Mouse (Mus musculus): ENCODE results near the gene Zbtb20. TPM values are rescaled to one million over a fixed set of nuclear protein-coding genes. Genes with fewer than 3 reads are reported as not detected.

Zbtb20 gene
- polyA plus RNA-seq, 1 experiment from 2014 or later, result 54.7 TPM

DNA sequence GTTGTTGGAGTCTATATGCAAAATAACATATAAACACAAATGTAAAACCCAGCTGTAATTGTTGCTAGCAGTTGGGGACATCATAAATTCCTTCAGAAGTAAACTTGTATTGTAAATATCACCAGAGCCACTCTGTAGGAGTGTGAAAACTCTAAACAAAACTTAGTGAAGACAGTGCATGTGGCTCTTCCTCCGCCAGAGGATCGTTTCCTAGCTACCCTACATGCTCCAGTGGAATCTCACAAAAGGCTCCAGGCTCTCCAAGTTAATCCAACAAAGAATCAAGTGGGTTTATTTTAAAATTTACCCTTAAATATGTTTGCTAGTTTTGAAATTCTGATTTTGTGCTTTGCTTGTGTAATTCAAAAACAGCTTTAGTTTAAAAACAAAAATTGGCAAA, 296.5 kb downstream of the Zbtb20 start:
- no peak overlapping the region for H3K27ac ChIP-seq (ENCODE audit: low read depth, low read length)
- no peak overlapping the region for H3K4me3 ChIP-seq (ENCODE audit: low read depth, low read length)
- no peak overlapping the region for H3K9ac ChIP-seq (ENCODE audit: low read length)
- 13% methylated on average over 2 of the region's 2 CpGs for WGBS
- no peak overlapping the region for H3K4me2 ChIP-seq (ENCODE audit: low read depth, low read length, severe bottlenecking)
- no peak for DNase-seq (ENCODE audit: low spot score)
- ATAC-seq (replicated peaks; ENCODE audit: low FRiP score), result no peak
- H3K36me3 ChIP-seq (ENCODE audit: control insufficient read depth, insufficient read depth, low read length), result no peaks in the 10 kb centered on the region
- H3K27me3 ChIP-seq (ENCODE audit: control insufficient read depth, insufficient read depth, low read length), result no peaks in the 10 kb centered on the region
- no peaks in the 10 kb centered on the region for H3K9me3 ChIP-seq (ENCODE audit: control insufficient read depth, low read length)
- no peaks in the 10 kb centered on the region for H3K4me1 ChIP-seq (replicated peaks; ENCODE audit: control insufficient read depth, insufficient read depth, low read length)

DNA sequence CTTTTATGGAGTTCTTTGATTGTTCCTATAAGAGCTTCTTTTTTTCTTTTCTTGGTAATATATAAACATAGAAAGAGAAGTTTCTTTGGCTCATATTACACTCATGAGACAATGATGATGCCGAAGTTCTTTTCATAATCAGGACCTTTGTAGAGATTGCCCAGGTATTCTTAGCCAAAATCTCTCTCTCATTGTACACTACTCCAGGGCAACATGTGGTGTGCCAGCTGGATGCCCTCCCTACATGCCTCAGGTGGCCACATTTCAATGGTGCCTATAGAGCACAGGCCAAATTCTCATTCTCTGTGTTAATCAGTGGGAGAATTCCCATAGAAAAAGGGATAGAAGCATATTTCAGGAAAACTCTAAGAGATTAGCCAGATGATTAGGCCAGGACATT, 297.2 kb downstream of the Zbtb20 start:
- 36% methylated on average over 1 of the region's 1 CpGs for WGBS
- Histone ChIP-seq H3K27ac (ENCODE audit: low read depth, low read length) (no peak overlapping the region), H3K27me3 (ENCODE audit: control insufficient read depth, insufficient read depth, low read length) (no peaks in the 10 kb centered on the region), H3K36me3 (ENCODE audit: control insufficient read depth, insufficient read depth, low read length) (no peaks in the 10 kb centered on the region), H3K9me3 (ENCODE audit: control insufficient read depth, low read length) (no peaks in the 10 kb centered on the region), H3K4me3 (ENCODE audit: low read depth, low read length) (no peak overlapping the region), H3K9ac (ENCODE audit: low read length) (no peak overlapping the region), H3K4me2 (ENCODE audit: low read depth, low read length, severe bottlenecking) (no peak overlapping the region), H3K4me1 (replicated peaks; ENCODE audit: control insufficient read depth, insufficient read depth, low read length) (no peaks in the 10 kb centered on the region)
- DNase-seq (ENCODE audit: low spot score), result no peak
- ATAC-seq (replicated peaks; ENCODE audit: low FRiP score), result peak; percentile 70; the same call in 1 of the 2 replicates

DNA sequence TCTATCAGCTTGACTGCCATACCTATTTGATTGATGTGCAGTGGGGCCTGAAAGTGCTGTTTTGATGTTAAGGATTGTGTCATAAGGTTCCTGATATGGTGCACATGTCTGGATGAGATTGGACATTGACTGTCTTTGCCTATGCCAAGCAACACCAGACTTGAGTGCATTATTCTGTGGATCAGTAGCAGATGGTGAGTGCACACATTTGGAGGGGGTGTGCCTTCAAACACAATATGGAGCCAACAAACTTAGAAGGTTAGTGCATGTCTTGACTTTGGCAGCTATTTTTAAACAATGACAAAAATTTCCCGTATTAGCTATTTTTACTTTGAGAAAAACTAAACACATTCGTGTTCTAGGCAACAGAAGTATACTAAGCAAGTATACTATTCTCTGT, 299.1 kb downstream of the Zbtb20 start:
- H3K27me3 ChIP-seq (ENCODE audit: control insufficient read depth, insufficient read depth, low read length), result no peaks in the 10 kb centered on the region
- no peaks in the 10 kb centered on the region for H3K4me1 ChIP-seq (replicated peaks; ENCODE audit: control insufficient read depth, insufficient read depth, low read length)
- no peak overlapping the region for H3K9ac ChIP-seq (ENCODE audit: low read length)
- H3K27ac ChIP-seq (ENCODE audit: low read depth, low read length), result no peak overlapping the region
- no peak for ATAC-seq (replicated peaks; ENCODE audit: low FRiP score)
- H3K9me3 ChIP-seq (ENCODE audit: control insufficient read depth, low read length), result no peaks in the 10 kb centered on the region
- H3K36me3 ChIP-seq (ENCODE audit: control insufficient read depth, insufficient read depth, low read length), result no peaks in the 10 kb centered on the region
- no peak overlapping the region for H3K4me3 ChIP-seq (ENCODE audit: low read depth, low read length)
- 95% methylated on average over 2 of the region's 2 CpGs for WGBS
- no peak for DNase-seq (ENCODE audit: low spot score)
- H3K4me2 ChIP-seq (ENCODE audit: low read depth, low read length, severe bottlenecking), result no peak overlapping the region

DNA sequence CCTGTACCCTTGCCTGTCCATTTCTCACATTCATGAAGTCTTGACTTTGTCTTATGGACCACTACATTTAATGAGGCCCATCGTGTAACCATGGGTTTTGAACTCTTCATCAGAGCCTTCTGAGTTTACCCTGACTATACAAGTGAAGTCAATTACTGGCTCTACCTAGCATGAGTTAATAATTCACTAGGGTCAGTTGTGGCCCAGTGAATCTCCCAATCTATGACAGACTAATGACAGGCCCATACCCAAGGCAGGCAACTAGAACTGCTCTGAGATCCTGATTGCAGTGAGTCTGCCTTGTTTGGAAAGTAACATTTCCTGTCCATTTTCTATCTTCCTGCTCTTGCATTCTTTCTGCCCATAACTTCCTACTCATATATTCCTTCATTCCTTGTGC, 305.4 kb downstream of the Zbtb20 start:
- DNase-seq (ENCODE audit: low spot score), result no peak
- Histone ChIP-seq H3K4me3 (ENCODE audit: low read depth, low read length) (no peak overlapping the region), H3K36me3 (ENCODE audit: control insufficient read depth, insufficient read depth, low read length) (no peaks in the 10 kb centered on the region), H3K27me3 (ENCODE audit: control insufficient read depth, insufficient read depth, low read length) (no peaks in the 10 kb centered on the region), H3K4me1 (replicated peaks; ENCODE audit: control insufficient read depth, insufficient read depth, low read length) (no peaks in the 10 kb centered on the region), H3K9me3 (ENCODE audit: control insufficient read depth, low read length) (no peaks in the 10 kb centered on the region), H3K9ac (ENCODE audit: low read length) (no peak overlapping the region), H3K27ac (ENCODE audit: low read depth, low read length) (no peak overlapping the region), H3K4me2 (ENCODE audit: low read depth, low read length, severe bottlenecking) (no peak overlapping the region)
- no peak for ATAC-seq (replicated peaks; ENCODE audit: low FRiP score)
- WGBS, result 94% methylated on average over 1 of the region's 1 CpGs

DNA sequence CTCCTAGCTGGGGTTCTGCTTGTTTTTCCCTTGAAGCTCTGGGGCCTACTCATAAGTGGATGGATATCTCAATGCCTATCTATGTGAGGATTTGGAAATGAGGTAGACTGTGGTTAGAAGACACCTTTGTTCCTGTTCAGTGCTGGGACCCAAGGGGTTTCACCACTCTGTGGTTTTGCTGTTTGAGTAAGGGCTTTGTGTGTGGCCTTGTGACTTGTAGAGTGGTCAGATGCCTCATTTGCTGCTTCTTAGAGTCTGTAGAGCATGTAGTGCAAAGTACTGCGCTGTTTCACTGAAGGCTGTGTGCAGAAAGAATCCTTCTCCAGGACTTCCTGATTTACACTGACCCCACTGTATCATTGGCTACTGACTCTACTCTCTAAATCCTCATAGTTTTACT, 314.7 kb downstream of the Zbtb20 start:
- H3K27me3 ChIP-seq (ENCODE audit: control insufficient read depth, insufficient read depth, low read length), result no peaks in the 10 kb centered on the region
- WGBS, result 100% methylated on average over 1 of the region's 1 CpGs
- H3K36me3 ChIP-seq (ENCODE audit: control insufficient read depth, insufficient read depth, low read length), result no peaks in the 10 kb centered on the region
- no peak overlapping the region for H3K27ac ChIP-seq (ENCODE audit: low read depth, low read length)
- no peak for DNase-seq (ENCODE audit: low spot score)
- no peaks in the 10 kb centered on the region; the same call in 1 of the 2 replicates for H3K4me1 ChIP-seq (replicated peaks; ENCODE audit: control insufficient read depth, insufficient read depth, low read length)
- H3K4me3 ChIP-seq (ENCODE audit: low read depth, low read length), result no peak overlapping the region
- no peak overlapping the region for H3K9ac ChIP-seq (ENCODE audit: low read length)
- no peak for ATAC-seq (replicated peaks; ENCODE audit: low FRiP score)
- H3K4me2 ChIP-seq (ENCODE audit: low read depth, low read length, severe bottlenecking), result no peak overlapping the region
- H3K9me3 ChIP-seq (ENCODE audit: control insufficient read depth, low read length), result no peaks in the 10 kb centered on the region

DNA sequence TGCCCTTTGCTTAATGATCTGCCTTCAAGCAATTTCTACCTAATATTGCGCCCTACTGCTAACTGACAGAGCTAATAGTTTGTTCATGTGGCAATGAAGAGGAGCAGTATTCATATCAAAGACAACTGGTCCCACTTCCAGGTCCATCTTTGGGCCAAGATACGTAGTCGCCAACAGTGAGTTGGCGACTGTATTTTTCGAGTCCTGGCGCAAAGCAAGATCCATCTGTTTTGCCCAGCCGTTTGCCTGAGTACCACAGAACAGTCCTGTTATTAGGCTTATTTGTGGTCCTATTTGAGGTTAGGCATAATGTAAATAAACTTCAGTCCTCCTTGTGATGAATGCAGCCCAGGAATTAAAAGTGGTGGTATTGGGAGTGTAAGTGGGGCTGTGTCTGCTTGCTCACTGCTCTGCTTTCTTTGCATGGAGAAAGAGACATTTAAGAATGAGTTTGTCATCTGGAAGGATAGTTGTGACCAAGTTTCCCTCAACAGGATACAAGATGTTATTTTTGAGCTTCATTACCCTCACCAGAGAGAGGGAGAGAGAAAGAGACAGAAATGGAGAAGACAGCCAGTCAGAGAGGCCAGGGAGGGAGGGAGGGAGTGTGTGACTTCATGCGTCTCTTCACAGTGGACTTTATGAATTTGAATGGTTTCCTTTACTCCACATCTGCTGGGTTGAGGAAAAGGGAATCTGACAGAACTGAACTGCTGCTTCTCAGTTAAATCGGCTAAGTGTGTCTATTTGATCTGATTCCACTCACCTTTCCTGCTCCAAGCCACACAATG, 315.6 kb downstream of the Zbtb20 start:
- DNase-seq (ENCODE audit: low spot score), result no peak
- WGBS, result 92% methylated on average over 9 of the region's 9 CpGs
- no peaks in the 10 kb centered on the region; the same call in 1 of the 2 replicates for H3K4me1 ChIP-seq (replicated peaks; ENCODE audit: control insufficient read depth, insufficient read depth, low read length)
- no peak overlapping the region for H3K27ac ChIP-seq (ENCODE audit: low read depth, low read length)
- no peaks in the 10 kb centered on the region for H3K27me3 ChIP-seq (ENCODE audit: control insufficient read depth, insufficient read depth, low read length)
- no peak overlapping the region for H3K4me3 ChIP-seq (ENCODE audit: low read depth, low read length)
- no peak overlapping the region for H3K9ac ChIP-seq (ENCODE audit: low read length)
- no peaks in the 10 kb centered on the region for H3K9me3 ChIP-seq (ENCODE audit: control insufficient read depth, low read length)
- H3K4me2 ChIP-seq (ENCODE audit: low read depth, low read length, severe bottlenecking), result no peak overlapping the region
- no peak for ATAC-seq (replicated peaks; ENCODE audit: low FRiP score)
- no peaks in the 10 kb centered on the region for H3K36me3 ChIP-seq (ENCODE audit: control insufficient read depth, insufficient read depth, low read length)

DNA sequence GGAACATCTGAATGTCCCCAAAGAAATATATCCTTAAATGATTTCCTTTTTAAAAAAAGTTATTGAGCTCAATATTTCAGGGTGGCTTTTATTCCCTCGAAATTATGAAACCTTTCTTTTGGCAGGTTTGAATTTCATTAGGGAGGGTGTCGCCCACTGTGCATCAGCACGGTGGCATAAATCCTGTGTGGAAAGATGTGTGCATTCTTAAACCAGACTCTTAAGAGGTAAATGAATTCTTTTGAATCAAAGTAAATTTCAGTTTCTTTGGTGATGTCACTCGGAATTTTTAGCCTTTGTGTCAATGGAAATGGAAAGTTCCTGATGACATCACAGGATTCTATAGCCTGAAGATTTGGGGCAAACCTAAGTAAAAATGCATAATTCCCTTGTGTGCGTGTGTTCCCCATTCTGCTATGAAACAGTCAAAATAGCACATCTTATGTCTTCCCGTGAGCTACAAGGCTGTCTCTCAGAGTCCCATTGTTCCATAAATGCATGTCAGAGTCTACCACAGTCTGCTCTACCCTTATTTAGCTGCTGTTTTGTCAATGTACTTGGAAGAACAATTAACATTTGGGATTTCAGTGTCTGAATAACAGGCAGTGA, 318.1 kb downstream of the Zbtb20 start:
- Histone ChIP-seq H3K9me3 (ENCODE audit: control insufficient read depth, low read length) (no peaks in the 10 kb centered on the region), H3K4me3 (ENCODE audit: low read depth, low read length) (no peak overlapping the region), H3K36me3 (ENCODE audit: control insufficient read depth, insufficient read depth, low read length) (no peaks in the 10 kb centered on the region), H3K27me3 (ENCODE audit: control insufficient read depth, insufficient read depth, low read length) (no peaks in the 10 kb centered on the region), H3K9ac (ENCODE audit: low read length) (no peak overlapping the region), H3K4me2 (ENCODE audit: low read depth, low read length, severe bottlenecking) (no peak overlapping the region), H3K4me1 (replicated peaks; ENCODE audit: control insufficient read depth, insufficient read depth, low read length) (no peaks in the 10 kb centered on the region; the same call in 1 of the 2 replicates), H3K27ac (ENCODE audit: low read depth, low read length) (no peak overlapping the region)
- DNase-seq (ENCODE audit: low spot score) (no peak), ATAC-seq (replicated peaks; ENCODE audit: low FRiP score) (no peak)
- 65% methylated on average over 6 of the region's 6 CpGs for WGBS

DNA sequence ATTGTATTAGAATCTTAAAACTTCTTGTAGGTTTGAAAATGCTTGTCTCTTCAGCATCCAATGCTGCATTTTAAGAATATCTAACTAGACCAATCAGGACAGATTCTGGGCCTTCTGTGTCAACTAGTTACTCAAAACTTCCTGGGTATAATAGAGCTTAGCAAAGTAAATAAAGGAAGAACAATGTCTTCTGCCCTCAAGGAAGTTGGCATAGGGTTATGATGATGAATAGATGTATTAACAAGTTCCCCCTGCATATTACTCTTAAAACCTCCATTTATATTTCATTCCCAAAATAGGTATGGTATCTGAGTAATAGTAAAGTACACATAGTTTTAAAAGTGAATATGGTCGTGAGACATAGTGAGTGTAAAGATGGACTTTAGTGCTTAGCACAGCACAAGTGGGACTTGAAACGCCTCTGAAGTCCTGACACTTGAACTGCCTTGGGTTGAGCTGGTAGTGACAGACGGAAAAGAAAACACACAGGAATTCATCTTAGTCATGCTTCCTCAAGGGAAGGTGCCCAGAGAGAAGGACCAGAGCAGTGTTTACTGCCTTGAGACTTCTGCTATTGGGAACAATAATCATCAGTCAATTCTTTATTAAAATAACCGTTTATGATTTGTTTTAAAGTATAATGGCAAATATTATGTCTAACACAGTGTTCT, 341.8 kb downstream of the Zbtb20 start:
- H3K4me3 ChIP-seq (ENCODE audit: low read depth, low read length), result no peak overlapping the region
- no peak overlapping the region for H3K9ac ChIP-seq (ENCODE audit: low read length)
- no peak overlapping the region for H3K27ac ChIP-seq (ENCODE audit: low read depth, low read length)
- DNase-seq (ENCODE audit: low spot score) (no peak), ATAC-seq (replicated peaks; ENCODE audit: low FRiP score) (no peak)
- no peaks in the 10 kb centered on the region for H3K36me3 ChIP-seq (ENCODE audit: control insufficient read depth, insufficient read depth, low read length)
- H3K4me1 ChIP-seq (replicated peaks; ENCODE audit: control insufficient read depth, insufficient read depth, low read length), result no peaks in the 10 kb centered on the region
- no peaks in the 10 kb centered on the region for H3K9me3 ChIP-seq (ENCODE audit: control insufficient read depth, low read length)
- no peaks in the 10 kb centered on the region for H3K27me3 ChIP-seq (ENCODE audit: control insufficient read depth, insufficient read depth, low read length)
- 80% methylated on average over 4 of the region's 4 CpGs for WGBS
- no peak overlapping the region for H3K4me2 ChIP-seq (ENCODE audit: low read depth, low read length, severe bottlenecking)

Measured in forebrain, embryonic 11.5 days (tissue).